Mouse (Mus musculus) ES-E14 (cell line): ENCODE measurements at regions not wholly inside any gene's neighbourhood (a gene's known extent, or its start where the extent isn't known, plus 50 kb on each side); places are given as distances from the start of the nearest gene placed in this dataset.

Experiments used
- DNase-seq: peaks from one replicate; pipeline ENCODE4 v3.0.0-alpha.2; 2013; ENCODE audit warnings: low read depth, low spot score
- H3K27ac ChIP-seq: 2 replicates; pipeline ENCODE4 v1.5.1; 2012; ENCODE audit warnings: low read depth, mild to moderate bottlenecking, low read length, moderate library complexity, mixed read lengths; ENCODE audit not compliant: poor library complexity, insufficient read depth, severe bottlenecking
- H3K36me3 ChIP-seq: 2 replicates; pipeline ENCODE4 v1.6.1; 2012; ENCODE audit warnings: mild to moderate bottlenecking, low read length, moderate library complexity, mixed read lengths; ENCODE audit not compliant: control insufficient read depth, poor library complexity, insufficient read depth, severe bottlenecking
- H3K4me1 ChIP-seq, 2 experiments: fragments of 150-350 bp in 1 of 2; sonication (generic) in 1 of 2; 2 replicates each; pipeline ENCODE4 v1.6.1; 2012; ENCODE audit warnings: low read length in 2 of 2, mild to moderate bottlenecking in 1 of 2, mixed read lengths in 1 of 2; ENCODE audit not compliant: control insufficient read depth in 2 of 2, insufficient read depth in 2 of 2, poor library complexity in 1 of 2
- H3K4me3 ChIP-seq, 2 experiments: fragments of 150-350 bp in 1 of 2; sonication (generic) in 1 of 2; 2 replicates each; pipeline ENCODE4 v1.5.1; 2012; ENCODE audit warnings: low read length in 2 of 2, low read depth in 1 of 2, mild to moderate bottlenecking in 1 of 2, mixed read lengths in 1 of 2; ENCODE audit not compliant: insufficient read depth in 1 of 2, poor library complexity in 1 of 2, severe bottlenecking in 1 of 2
- H3K9ac ChIP-seq: 2 replicates; pipeline ENCODE4 v1.6.1; 2012; ENCODE audit warnings: low read depth, mild to moderate bottlenecking, low read length, mixed read lengths; ENCODE audit not compliant: poor library complexity, insufficient read depth, severe bottlenecking
- H3K9me3 ChIP-seq: fragments of 150-350 bp; sonication (generic); 2 replicates; pipeline ENCODE4 v1.6.1; 2012; ENCODE audit warnings: low read depth, mild to moderate bottlenecking, low read length; ENCODE audit not compliant: control insufficient read depth, insufficient read depth
- CHD2 ChIP-seq: IDR thresholded peaks from 2 replicates; pipeline ENCODE4 v1.6.1; 2014; ENCODE audit warnings: mild to moderate bottlenecking, low read depth, low read length, inconsistent platforms
- HCFC1 ChIP-seq: IDR thresholded peaks from 2 replicates; pipeline ENCODE4 v1.6.1; 2012; ENCODE audit warnings: low read length, inconsistent platforms, borderline replicate concordance; ENCODE audit not compliant: insufficient read depth
- MAFK ChIP-seq: IDR thresholded peaks from 2 replicates; pipeline ENCODE4 v1.6.1; 2014; ENCODE audit warnings: mild to moderate bottlenecking, low read depth, low read length, inconsistent platforms; ENCODE audit not compliant: insufficient read depth
- ZC3H11A ChIP-seq: IDR thresholded peaks from 2 replicates; pipeline ENCODE4 v1.6.1; 2012; ENCODE audit warnings: low read depth, mild to moderate bottlenecking, inconsistent platforms, low read length, borderline replicate concordance
- ZNF384 ChIP-seq: IDR thresholded peaks from 2 replicates; pipeline ENCODE4 v1.6.1; 2012; ENCODE audit warnings: low read depth, low read length, inconsistent platforms
- in situ Hi-C, 2 experiments: fragments of 600-800 bp; cut with MboI; formaldehyde crosslinking; loops; one replicate each; pipeline ENCODE4 v1.15.1; 2025; ENCODE audit warnings: low sequenced_read_pairs in 2 of 2, inconsistent platforms in 1 of 2; ENCODE audit not compliant: unreplicated experiment in 2 of 2

- DNase-seq = no peak
- no peak overlapping the region for H3K9ac ChIP-seq
- H3K4me3 ChIP-seq = no peak overlapping the region
- no peak overlapping the region for H3K27ac ChIP-seq
- TF ChIP-seq ZNF384 = no peak
- TF ChIP-seq CHD2 = no peak
- no peak for TF ChIP-seq HCFC1
- TF ChIP-seq MAFK = no peak
- TF ChIP-seq ZC3H11A = no peak
- no peaks in the 10 kb centered on the region for H3K36me3 ChIP-seq
- H3K4me1 ChIP-seq = no peaks in the 10 kb centered on the region
- in situ Hi-C loops = no loop called here
- H3K9me3 ChIP-seq = no peaks in the 10 kb centered on the region
Measured at GRCm38 (mm10) chr14:102897039-102897438, 85.4 kb downstream of the Kctd12 start.

GRCm38 (mm10) chr14:102896527-102896926 lies 85.9 kb downstream of the Kctd12 start:
- H3K27ac ChIP-seq = no peak overlapping the region
- DNase-seq = no peak
- H3K4me1 ChIP-seq = no peaks in the 10 kb centered on the region
- H3K9me3 ChIP-seq = no peaks in the 10 kb centered on the region
- H3K4me3 ChIP-seq = no peak overlapping the region
- no peaks in the 10 kb centered on the region for H3K36me3 ChIP-seq
- TF ChIP-seq MAFK = no peak
- no peak for TF ChIP-seq CHD2
- no peak for TF ChIP-seq ZNF384
- no peak for TF ChIP-seq HCFC1
- no peak for TF ChIP-seq ZC3H11A
- H3K9ac ChIP-seq = no peak overlapping the region
- in situ Hi-C loops = no loop called here

- Histone ChIP-seq H3K9me3 (no peaks in the 10 kb centered on the region), H3K36me3 (no peaks in the 10 kb centered on the region), H3K4me3 (no peak overlapping the region), H3K4me1 (no peaks in the 10 kb centered on the region), H3K27ac (no peak overlapping the region), H3K9ac (no peak overlapping the region)
- no peak for TF ChIP-seq HCFC1
- no peak for TF ChIP-seq ZC3H11A
- TF ChIP-seq MAFK = no peak
- TF ChIP-seq CHD2 = no peak
- TF ChIP-seq ZNF384 = no peak
- DNase-seq = no peak
- in situ Hi-C loops = no loop called here
Measured at GRCm38 (mm10) chr14:102893241-102893640, 89.2 kb downstream of the Kctd12 start.

GRCm38 (mm10) chr14:102891552-102891951 lies 90.9 kb downstream of the Kctd12 start:
- H3K4me3 ChIP-seq = no peak overlapping the region
- H3K9me3 ChIP-seq = no peaks in the 10 kb centered on the region
- H3K27ac ChIP-seq = no peak overlapping the region
- no peak overlapping the region for H3K9ac ChIP-seq
- in situ Hi-C loops = no loop called here
- H3K4me1 ChIP-seq = no peaks in the 10 kb centered on the region
- DNase-seq = no peak
- no peak for TF ChIP-seq MAFK
- TF ChIP-seq HCFC1 = no peak
- TF ChIP-seq ZNF384 = no peak
- TF ChIP-seq ZC3H11A = no peak
- no peak for TF ChIP-seq CHD2
- H3K36me3 ChIP-seq = no peaks in the 10 kb centered on the region

GRCm38 (mm10) chr14:102885240-102885598 lies 97.2 kb downstream of the Kctd12 start:
- H3K4me3 ChIP-seq = no peak overlapping the region
- DNase-seq = no peak
- H3K9ac ChIP-seq = no peak overlapping the region
- no peak for TF ChIP-seq HCFC1
- no peak for TF ChIP-seq ZC3H11A
- TF ChIP-seq CHD2 = no peak
- TF ChIP-seq ZNF384 = no peak
- TF ChIP-seq MAFK = no peak
- H3K36me3 ChIP-seq = no peaks in the 10 kb centered on the region
- H3K9me3 ChIP-seq = no peaks in the 10 kb centered on the region
- in situ Hi-C loops = no loop called here
- H3K4me1 ChIP-seq = no peaks in the 10 kb centered on the region
- no peak overlapping the region for H3K27ac ChIP-seq
